Mouse (Mus musculus): Measurements from ENCODE around the gene Kctd10. TPM values are rescaled to one million over a fixed set of nuclear protein-coding genes. Genes with fewer than 3 reads are reported as not detected.

Gene Kctd10
- total and polyA plus RNA-seq, 2 experiments, result 11.4 to 14.4 TPM

GRCm38 (mm10) chr5:114378177-114378920 lies 2.0 kb downstream of the Kctd10 start:
- DNase-seq (ENCODE audit: extremely low read depth, low read depth, low spot score), result peak; percentile 25

GRCm38 (mm10) chr5:114374409-114375213 lies 5.7 kb downstream of the Kctd10 start:
- H3K27ac ChIP-seq (replicated peaks; ENCODE audit: insufficient read depth, low read depth, low read length), result no peak overlapping the region
- no peaks in the 10 kb centered on the region for H3K27me3 ChIP-seq (ENCODE audit: control insufficient read depth, insufficient read depth, low read length)
- no peak for TF ChIP-seq POLR2A (IDR thresholded peaks at IDR 0.05; ENCODE audit: extremely low read depth, insufficient read depth, low read length)
- no peak overlapping the region for H3K9ac ChIP-seq (ENCODE audit: low read depth, low read length)
- WGBS, result 83% methylated on average over 23 of the region's 23 CpGs
- H3K79me2 ChIP-seq (ENCODE audit: control insufficient read depth, insufficient read depth, low read length), result peaks cover 31% of the 10 kb centered on the region; the same call in 1 of the 2 replicates
- H3K4me3 ChIP-seq (ENCODE audit: insufficient read depth, low read depth, low read length), result no peak overlapping the region; the same call in 1 of the 2 replicates
- DNase-seq (ENCODE audit: extremely low read depth, low read depth, low spot score), result no peak
- no peaks in the 10 kb centered on the region for H3K36me3 ChIP-seq (ENCODE audit: control insufficient read depth, insufficient read depth, low read length)
- H3K4me1 ChIP-seq (ENCODE audit: control insufficient read depth, insufficient read depth, low read length), result peaks cover 7% of the 10 kb centered on the region; the same call in 1 of the 2 replicates

More at GRCm38 (mm10) chr5:114378177-114378920, 2.0 kb downstream of the Kctd10 start:
- Histone ChIP-seq H3K27ac (replicated peaks; ENCODE audit: insufficient read depth, low read depth, low read length) (no peak overlapping the region), H3K27me3 (ENCODE audit: control insufficient read depth, insufficient read depth, low read length) (no peaks in the 10 kb centered on the region), H3K36me3 (ENCODE audit: control insufficient read depth, insufficient read depth, low read length) (no peaks in the 10 kb centered on the region), H3K79me2 (ENCODE audit: control insufficient read depth, insufficient read depth, low read length) (peaks cover 59% of the 10 kb centered on the region), H3K9ac (ENCODE audit: low read depth, low read length) (peak overlapping the region; percentile 60), H3K4me1 (ENCODE audit: control insufficient read depth, insufficient read depth, low read length) (peaks cover 7% of the 10 kb centered on the region; the same call in 1 of the 2 replicates), H3K4me3 (ENCODE audit: insufficient read depth, low read depth, low read length) (no peak overlapping the region)
- 59% methylated on average over 10 of the region's 10 CpGs for WGBS
- TF ChIP-seq CTCF (IDR thresholded peaks at IDR 0.05; ENCODE audit: low read depth, low read length), result no peak
- TF ChIP-seq POLR2A (IDR thresholded peaks at IDR 0.05; ENCODE audit: extremely low read depth, insufficient read depth, low read length), result no peak

DNA sequence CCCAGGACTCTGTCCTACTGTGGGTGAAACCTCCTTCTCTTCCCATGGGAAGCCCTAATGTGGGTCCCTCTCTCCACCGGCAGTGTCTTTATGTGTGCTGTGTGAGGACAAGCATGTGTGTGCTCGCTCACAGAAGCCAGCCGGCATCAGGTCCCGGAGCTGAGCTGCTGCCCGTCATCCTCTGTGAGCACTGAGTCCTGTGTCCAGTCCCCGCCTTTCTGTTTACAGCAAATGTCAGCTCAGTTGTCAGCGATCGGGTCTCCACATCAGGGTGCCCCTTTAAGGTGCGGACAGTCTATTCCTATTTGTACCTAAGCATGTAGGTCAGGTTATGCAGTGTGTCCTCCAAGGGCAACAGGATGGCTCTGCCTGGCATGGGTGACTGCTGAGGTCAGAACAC lies 6.7 kb downstream of the Kctd10 start:
- Histone ChIP-seq H3K36me3 (ENCODE audit: control insufficient read depth, insufficient read depth, low read length) (no peaks in the 10 kb centered on the region), H3K4me1 (ENCODE audit: control insufficient read depth, insufficient read depth, low read length) (peaks cover 7% of the 10 kb centered on the region; the same call in 1 of the 2 replicates), H3K9ac (ENCODE audit: low read depth, low read length) (no peak overlapping the region), H3K79me2 (ENCODE audit: control insufficient read depth, insufficient read depth, low read length) (peaks cover 29% of the 10 kb centered on the region; the same call in 1 of the 2 replicates), H3K27me3 (ENCODE audit: control insufficient read depth, insufficient read depth, low read length) (no peaks in the 10 kb centered on the region), H3K4me3 (ENCODE audit: insufficient read depth, low read depth, low read length) (no peak overlapping the region), H3K27ac (replicated peaks; ENCODE audit: insufficient read depth, low read depth, low read length) (no peak overlapping the region)
- TF ChIP-seq CTCF (IDR thresholded peaks at IDR 0.05; ENCODE audit: low read depth, low read length) (no peak), POLR2A (IDR thresholded peaks at IDR 0.05; ENCODE audit: extremely low read depth, insufficient read depth, low read length) (no peak)
- WGBS, result 92% methylated on average over 9 of the region's 9 CpGs
- DNase-seq (ENCODE audit: extremely low read depth, low read depth, low spot score), result no peak

GRCm38 (mm10) chr5:114373174-114373573 lies 7.1 kb downstream of the Kctd10 start:
- Histone ChIP-seq H3K4me1 (ENCODE audit: control insufficient read depth, insufficient read depth, low read length) (peaks cover 7% of the 10 kb centered on the region; the same call in 1 of the 2 replicates), H3K4me3 (ENCODE audit: insufficient read depth, low read depth, low read length) (no peak overlapping the region), H3K27me3 (ENCODE audit: control insufficient read depth, insufficient read depth, low read length) (no peaks in the 10 kb centered on the region), H3K36me3 (ENCODE audit: control insufficient read depth, insufficient read depth, low read length) (no peaks in the 10 kb centered on the region), H3K79me2 (ENCODE audit: control insufficient read depth, insufficient read depth, low read length) (peaks cover 29% of the 10 kb centered on the region; the same call in 1 of the 2 replicates), H3K27ac (replicated peaks; ENCODE audit: insufficient read depth, low read depth, low read length) (no peak overlapping the region), H3K9ac (ENCODE audit: low read depth, low read length) (no peak overlapping the region)
- 72% methylated on average over 11 of the region's 11 CpGs for WGBS
- TF ChIP-seq POLR2A (IDR thresholded peaks at IDR 0.05; ENCODE audit: extremely low read depth, insufficient read depth, low read length) (no peak), CTCF (IDR thresholded peaks at IDR 0.05; ENCODE audit: low read depth, low read length) (no peak)
- DNase-seq (ENCODE audit: extremely low read depth, low read depth, low spot score), result no peak

- DNase-seq (ENCODE audit: extremely low read depth, low read depth, low spot score), result no peak
- WGBS, result 82% methylated on average over 11 of the region's 11 CpGs
- no peak overlapping the region for H3K4me3 ChIP-seq (ENCODE audit: insufficient read depth, low read depth, low read length)
- H3K27me3 ChIP-seq (ENCODE audit: control insufficient read depth, insufficient read depth, low read length), result no peaks in the 10 kb centered on the region
- H3K4me1 ChIP-seq (ENCODE audit: control insufficient read depth, insufficient read depth, low read length), result peaks cover 7% of the 10 kb centered on the region; the same call in 1 of the 2 replicates
- no peak overlapping the region; the same call in 1 of the 2 replicates for H3K27ac ChIP-seq (replicated peaks; ENCODE audit: insufficient read depth, low read depth, low read length)
- no peak overlapping the region for H3K9ac ChIP-seq (ENCODE audit: low read depth, low read length)
- H3K36me3 ChIP-seq (ENCODE audit: control insufficient read depth, insufficient read depth, low read length), result no peaks in the 10 kb centered on the region
- peaks cover 25% of the 10 kb centered on the region; the same call in 1 of the 2 replicates for H3K79me2 ChIP-seq (ENCODE audit: control insufficient read depth, insufficient read depth, low read length)
- TF ChIP-seq POLR2A (IDR thresholded peaks at IDR 0.05; ENCODE audit: extremely low read depth, insufficient read depth, low read length) (no peak), CTCF (IDR thresholded peaks at IDR 0.05; ENCODE audit: low read depth, low read length) (no peak)
Measured at GRCm38 (mm10) chr5:114372565-114372964, 7.7 kb downstream of the Kctd10 start.

Data from liver, adult 2 months (tissue).